Mouse (Mus musculus): ENCODE measurements around the gene Ggct.

Gene Ggct

GRCm38 (mm10) chr6:54952542-54952941 lies 40.2 kb downstream of the Ggct start:
- no peak for DNase-seq (ENCODE audit: low spot score in 2 of 2)

GRCm38 (mm10) chr6:54948682-54949081 lies 44.1 kb downstream of the Ggct start:
- no peak for DNase-seq (ENCODE audit: low spot score in 2 of 2)

- DNase-seq (ENCODE audit: low spot score in 2 of 2) = no peak
Measured at GRCm38 (mm10) chr6:54946241-54946953, 46.4 kb downstream of the Ggct start.

- no peak for DNase-seq (ENCODE audit: low spot score in 2 of 2)
Measured at GRCm38 (mm10) chr6:54944551-54944950, 48.2 kb downstream of the Ggct start.

- DNase-seq (ENCODE audit: low spot score in 2 of 2) = no peak
Measured at GRCm38 (mm10) chr6:54943753-54944152, 49.0 kb downstream of the Ggct start.

- DNase-seq (ENCODE audit: low spot score in 2 of 2) = no peak
Measured at GRCm38 (mm10) chr6:54943292-54943691, 49.5 kb downstream of the Ggct start.

- no peak for DNase-seq (ENCODE audit: low spot score in 2 of 2)
Measured at GRCm38 (mm10) chr6:54941149-54941548, 51.6 kb downstream of the Ggct start.

GRCm38 (mm10) chr6:54940126-54940525 lies 52.6 kb downstream of the Ggct start:
- no peak for DNase-seq (ENCODE audit: low spot score in 2 of 2)

GRCm38 (mm10) chr6:54939631-54940030 lies 53.1 kb downstream of the Ggct start:
- DNase-seq (ENCODE audit: low spot score in 2 of 2) = no peak

- no peak for DNase-seq (ENCODE audit: low spot score in 2 of 2)
Measured at GRCm38 (mm10) chr6:54936496-54936895, 56.3 kb downstream of the Ggct start.

GRCm38 (mm10) chr6:54934930-54935329 lies 57.8 kb downstream of the Ggct start:
- DNase-seq (ENCODE audit: low spot score in 2 of 2) = no peak

GRCm38 (mm10) chr6:54934313-54934712 lies 58.4 kb downstream of the Ggct start:
- no peak for DNase-seq (ENCODE audit: low spot score in 2 of 2)

GRCm38 (mm10) chr6:54933866-54934265 lies 58.9 kb downstream of the Ggct start:
- DNase-seq (ENCODE audit: low spot score in 2 of 2) = no peak

- DNase-seq (ENCODE audit: low spot score in 2 of 2) = no peak
Measured at GRCm38 (mm10) chr6:54933216-54933615, 59.5 kb downstream of the Ggct start.

Data from thymus, postnatal 10 days (tissue).